Mouse (Mus musculus): ENCODE data around the gene Necap2.

- no peak for TF ChIP-seq POLR2A (IDR thresholded peaks at IDR 0.05; ENCODE audit: insufficient read depth, low read length)
- TF ChIP-seq CTCF (IDR thresholded peaks at IDR 0.05; ENCODE audit: low read depth, low read length), result no peak
- TF ChIP-seq EP300 (IDR thresholded peaks at IDR 0.05; ENCODE audit: insufficient read depth, low read depth, low read length), result no peak
Measured at GRCm38 (mm10) chr4:141053138-141053537, 25.0 kb downstream of the Necap2 start.

All from ES-Bruce4 (cell line).